Mouse (Mus musculus) heart, postnatal 0 days (tissue): ENCODE results near the gene Lif.

Source experiments
- CTCF ChIP-seq: IDR thresholded peaks from 2 replicates; pipeline ENCODE4 v1.5.1; 2016; ENCODE audit warnings: antibody characterized with exemption, control low read depth, low read depth
- EP300 ChIP-seq: IDR thresholded peaks from 2 replicates; pipeline ENCODE4 v1.6.1; 2016; ENCODE audit warnings: antibody characterized with exemption, low read depth

- TF ChIP-seq CTCF (no peak), EP300 (no peak)
Measured at GRCm38 (mm10) chr11:4256846-4257607, at the start of gene Lif.
